Mouse (Mus musculus) hindbrain, embryonic 14.5 days (tissue): ENCODE results near the gene Padi1. TPM values are rescaled to one million over a fixed set of nuclear protein-coding genes. Genes with fewer than 3 reads are reported as not detected.

Experiments used
- ATAC-seq: fragments of 200-750 bp; cut with Nextera tagmentation; 2 replicates; pipeline ENCODE4 v1.8.0; 2017; ENCODE audit warnings: moderate number of reproducible peaks, mild to moderate bottlenecking, moderate TSS enrichment, moderate library complexity; ENCODE audit not compliant: low FRiP score
- DNase-seq: peaks from one replicate; pipeline ENCODE4 v3.0.0-alpha.2; 2015; ENCODE audit warnings: low spot score
- H3K27ac ChIP-seq: fragments of 300-500 bp; sonication (generic); 2 replicates; pipeline ENCODE4 v1.5.1; 2014; ENCODE audit warnings: mild to moderate bottlenecking, moderate library complexity
- H3K27me3 ChIP-seq: fragments of 300-500 bp; sonication (generic); 2 replicates; pipeline ENCODE4 v1.6.1; 2014; ENCODE audit warnings: mild to moderate bottlenecking, low read length, mixed read lengths; ENCODE audit not compliant: control insufficient read depth, insufficient read depth
- H3K36me3 ChIP-seq: fragments of 300-500 bp; sonication (generic); replicated peaks from 2 replicates; pipeline ENCODE4 v1.6.1; 2014; ENCODE audit not compliant: control insufficient read depth, insufficient read depth
- H3K4me1 ChIP-seq: fragments of 300-500 bp; sonication (generic); replicated peaks from 2 replicates; pipeline ENCODE4 v1.6.1; 2014; ENCODE audit warnings: antibody characterized with exemption, low read length, mixed read lengths; ENCODE audit not compliant: control insufficient read depth, insufficient read depth
- H3K4me2 ChIP-seq: fragments of 300-500 bp; sonication (generic); replicated peaks from 2 replicates; pipeline ENCODE4 v1.6.1; 2014; ENCODE audit warnings: mild to moderate bottlenecking, moderate library complexity
- H3K4me3 ChIP-seq: fragments of 300-500 bp; sonication (generic); replicated peaks from 2 replicates; pipeline ENCODE4 v1.5.1; 2014; ENCODE audit warnings: mild to moderate bottlenecking, low read length
- H3K9ac ChIP-seq: fragments of 300-500 bp; sonication (generic); 2 replicates; pipeline ENCODE4 v1.6.1; 2014
- H3K9me3 ChIP-seq: fragments of 300-500 bp; sonication (generic); 2 replicates; pipeline ENCODE4 v1.6.1; 2016; ENCODE audit warnings: low read length; ENCODE audit not compliant: control insufficient read depth
- WGBS: fragments of 180-500 bp; shearing (Covaris S2); extraction: QIAGEN DNeasy Blood & Tissue Kit; methylation state at CpG from one replicate; pipeline ENCODE4 v1.1.7; 2014; 5-methylcytosine and 5-hydroxymethylcytosine counted together
- polyA plus RNA-seq: library from polyadenylated mRNA; unstranded; fragments of >200 nt; fragmentation: Nextera tagmentation; extraction: Ambion mirVana; gene quantifications from 2 replicates; pipeline ENCODE4 v1.2.1, GENCODE M21; 2014

Padi1 gene
- polyA plus RNA-seq, 1 experiment from 2014 or later: not detected

- no peak overlapping the region for H3K4me3 ChIP-seq
- H3K36me3 ChIP-seq: no peaks in the 10 kb centered on the region
- 83% methylated on average over 3 of the region's 3 CpGs for WGBS
- no peaks in the 10 kb centered on the region for H3K4me1 ChIP-seq
- peaks cover 16% of the 10 kb centered on the region; the same call in 1 of the 2 replicates for H3K9me3 ChIP-seq
- H3K27me3 ChIP-seq: no peaks in the 10 kb centered on the region
- no peak overlapping the region for H3K27ac ChIP-seq
- H3K4me2 ChIP-seq: no peak overlapping the region
- DNase-seq (no peak), ATAC-seq (no peak)
- H3K9ac ChIP-seq: no peak overlapping the region
These were observed 25.8 kb upstream of the Padi1 start for GRCm38 (mm10) chr4:140871376-140871775.

- no peak overlapping the region for H3K9ac ChIP-seq
- no peak for ATAC-seq
These were observed 25.3 kb upstream of the Padi1 start for GRCm38 (mm10) chr4:140870876-140871275.

GRCm38 (mm10) chr4:140869945-140870344 is 24.4 kb upstream of the Padi1 start:
- no peak overlapping the region for H3K4me2 ChIP-seq
- ATAC-seq: no peak
- no peak overlapping the region for H3K27ac ChIP-seq
- peaks cover 16% of the 10 kb centered on the region; the same call in 1 of the 2 replicates for H3K9me3 ChIP-seq
- no peaks in the 10 kb centered on the region for H3K27me3 ChIP-seq
- 93% methylated on average over 8 of the region's 8 CpGs for WGBS
- no peak overlapping the region for H3K9ac ChIP-seq
- DNase-seq: no peak
- no peak overlapping the region for H3K4me3 ChIP-seq
- no peaks in the 10 kb centered on the region for H3K4me1 ChIP-seq
- no peaks in the 10 kb centered on the region for H3K36me3 ChIP-seq

More at GRCm38 (mm10) chr4:140870876-140871275, 25.3 kb upstream of the Padi1 start:
- H3K9me3 ChIP-seq: peaks cover 16% of the 10 kb centered on the region; the same call in 1 of the 2 replicates
- H3K4me1 ChIP-seq: no peaks in the 10 kb centered on the region
- no peaks in the 10 kb centered on the region for H3K27me3 ChIP-seq
- DNase-seq: no peak
- no peaks in the 10 kb centered on the region for H3K36me3 ChIP-seq
- 90% methylated on average over 7 of the region's 7 CpGs for WGBS
- H3K27ac ChIP-seq: no peak overlapping the region
- H3K4me3 ChIP-seq: no peak overlapping the region
- H3K4me2 ChIP-seq: no peak overlapping the region

GRCm38 (mm10) chr4:140868484-140869190 is 23.1 kb upstream of the Padi1 start:
- Histone ChIP-seq H3K4me1 (no peaks in the 10 kb centered on the region), H3K9ac (no peak overlapping the region), H3K4me2 (no peak overlapping the region), H3K27me3 (no peaks in the 10 kb centered on the region), H3K27ac (no peak overlapping the region), H3K36me3 (no peaks in the 10 kb centered on the region), H3K9me3 (peaks cover 9% of the 10 kb centered on the region; the same call in 1 of the 2 replicates), H3K4me3 (no peak overlapping the region)
- ATAC-seq (no peak), DNase-seq (no peak)
- 6% methylated on average over 14 of the region's 14 CpGs for WGBS

- H3K27me3 ChIP-seq: no peaks in the 10 kb centered on the region
- WGBS: 89% methylated on average over 11 of the region's 11 CpGs
- no peak overlapping the region for H3K27ac ChIP-seq
- H3K9me3 ChIP-seq: no peaks in the 10 kb centered on the region
- ATAC-seq: no peak
- H3K4me3 ChIP-seq: no peak overlapping the region
- DNase-seq: no peak
- no peaks in the 10 kb centered on the region for H3K4me1 ChIP-seq
- no peak overlapping the region for H3K4me2 ChIP-seq
- H3K36me3 ChIP-seq: no peaks in the 10 kb centered on the region
- H3K9ac ChIP-seq: no peak overlapping the region
These were observed 16.6 kb upstream of the Padi1 start for GRCm38 (mm10) chr4:140862036-140862650.

- 90% methylated on average over 7 of the region's 7 CpGs for WGBS
- Histone ChIP-seq H3K9me3 (no peaks in the 10 kb centered on the region), H3K9ac (no peak overlapping the region), H3K27ac (no peak overlapping the region), H3K4me1 (no peaks in the 10 kb centered on the region), H3K27me3 (no peaks in the 10 kb centered on the region), H3K4me2 (no peak overlapping the region), H3K4me3 (no peak overlapping the region), H3K36me3 (no peaks in the 10 kb centered on the region)
- DNase-seq: no peak
- no peak for ATAC-seq
These were observed 15.2 kb upstream of the Padi1 start for GRCm38 (mm10) chr4:140860767-140861147.

- H3K4me2 ChIP-seq: no peak overlapping the region
- H3K4me3 ChIP-seq: no peak overlapping the region
- H3K27me3 ChIP-seq: no peaks in the 10 kb centered on the region
- H3K4me1 ChIP-seq: no peaks in the 10 kb centered on the region
- no peaks in the 10 kb centered on the region for H3K9me3 ChIP-seq
- ATAC-seq: no peak
- no peak for DNase-seq
- 63% methylated on average over 7 of the region's 7 CpGs for WGBS
- H3K9ac ChIP-seq: no peak overlapping the region
- H3K27ac ChIP-seq: no peak overlapping the region
- H3K36me3 ChIP-seq: no peaks in the 10 kb centered on the region
These were observed 14.7 kb upstream of the Padi1 start for GRCm38 (mm10) chr4:140860125-140860766.

GRCm38 (mm10) chr4:140859291-140859690 is 13.7 kb upstream of the Padi1 start:
- DNase-seq: no peak
- Histone ChIP-seq H3K4me3 (no peak overlapping the region), H3K27me3 (no peaks in the 10 kb centered on the region), H3K36me3 (no peaks in the 10 kb centered on the region), H3K9me3 (no peaks in the 10 kb centered on the region), H3K4me2 (no peak overlapping the region), H3K27ac (no peak overlapping the region), H3K9ac (no peak overlapping the region), H3K4me1 (no peaks in the 10 kb centered on the region)
- 87% methylated on average over 11 of the region's 11 CpGs for WGBS
- ATAC-seq: no peak

- no peak overlapping the region for H3K4me2 ChIP-seq
- whole genome bisulfite sequencing: 80% methylated on average over 7 of the region's 7 CpGs
- H3K9ac ChIP-seq: no peak overlapping the region
- DNase-seq: no peak
- no peaks in the 10 kb centered on the region for H3K36me3 ChIP-seq
- ATAC-seq: no peak
- H3K27me3 ChIP-seq: no peaks in the 10 kb centered on the region
- H3K4me1 ChIP-seq: no peaks in the 10 kb centered on the region
- no peak overlapping the region for H3K4me3 ChIP-seq
- no peak overlapping the region for H3K27ac ChIP-seq
- H3K9me3 ChIP-seq: no peaks in the 10 kb centered on the region
These were observed 12.2 kb upstream of the Padi1 start for GRCm38 (mm10) chr4:140857813-140858212.
